Mouse (Mus musculus) frontal cortex, adult (tissue): ENCODE measurements around the gene Bbs9.

Experiments
- ATAC-seq: cut with Nextera tagmentation; 2 replicates; pipeline ENCODE4 v1.9.2; 2017; ENCODE audit warnings: mild to moderate bottlenecking, moderate library complexity, mixed read lengths; ENCODE audit not compliant: low TSS enrichment

Bbs9 gene

GRCm38 (mm10) chr9:22748617-22749016 is 273.1 kb downstream of the Bbs9 start:
- no peak for ATAC-seq

- ATAC-seq, result no peak
Measured at GRCm38 (mm10) chr9:22750779-22751545, 275.4 kb downstream of the Bbs9 start.

- ATAC-seq, result no peak
Measured at GRCm38 (mm10) chr9:22751546-22751929, 276.0 kb downstream of the Bbs9 start.

- ATAC-seq, result no peak
Measured at GRCm38 (mm10) chr9:22754081-22754672, 278.7 kb downstream of the Bbs9 start.

GRCm38 (mm10) chr9:22758487-22758886 is 283.0 kb downstream of the Bbs9 start:
- ATAC-seq, result no peak

GRCm38 (mm10) chr9:22759241-22759640 is 283.7 kb downstream of the Bbs9 start:
- ATAC-seq, result no peak

GRCm38 (mm10) chr9:22760376-22760775 is 284.9 kb downstream of the Bbs9 start:
- no peak for ATAC-seq

GRCm38 (mm10) chr9:22761487-22761886 is 286.0 kb downstream of the Bbs9 start:
- no peak for ATAC-seq

- ATAC-seq, result no peak
Measured at GRCm38 (mm10) chr9:22765618-22766220, 290.2 kb downstream of the Bbs9 start.

- ATAC-seq, result no peak
Measured at GRCm38 (mm10) chr9:22767154-22767553, 291.6 kb downstream of the Bbs9 start.

GRCm38 (mm10) chr9:22767860-22768259 is 292.3 kb downstream of the Bbs9 start:
- no peak for ATAC-seq

GRCm38 (mm10) chr9:22771785-22772184 is 296.3 kb downstream of the Bbs9 start:
- no peak for ATAC-seq

GRCm38 (mm10) chr9:22776246-22776961 is 300.9 kb downstream of the Bbs9 start:
- ATAC-seq, result no peak

- ATAC-seq, result no peak
Measured at GRCm38 (mm10) chr9:22777425-22777824, 301.9 kb downstream of the Bbs9 start.

- ATAC-seq, result no peak
Measured at GRCm38 (mm10) chr9:22779631-22780030, 304.1 kb downstream of the Bbs9 start.

GRCm38 (mm10) chr9:22786006-22786405 is 310.5 kb downstream of the Bbs9 start:
- peak; percentile 83 for ATAC-seq

- no peak for ATAC-seq
Measured at GRCm38 (mm10) chr9:22788423-22788822, 312.9 kb downstream of the Bbs9 start.

GRCm38 (mm10) chr9:22788850-22789249 is 313.3 kb downstream of the Bbs9 start:
- no peak for ATAC-seq

- peak; percentile 19; the same call in 1 of the 2 replicates for ATAC-seq
Measured at GRCm38 (mm10) chr9:22789380-22790168, 314.1 kb downstream of the Bbs9 start.

- no peak for ATAC-seq
Measured at GRCm38 (mm10) chr9:22791208-22791607, 315.7 kb downstream of the Bbs9 start.

GRCm38 (mm10) chr9:22791750-22792149 is 316.2 kb downstream of the Bbs9 start:
- ATAC-seq, result no peak

GRCm38 (mm10) chr9:22793698-22794097 is 318.2 kb downstream of the Bbs9 start:
- ATAC-seq, result no peak
